Mouse (Mus musculus) ovary, postnatal 14 days (tissue): ENCODE data around the gene Tpi1.
"Not testable (repeated sequence)": the region's sequence is repeated elsewhere in the genome, so short reads cannot be mapped to it uniquely, and the experiment has no call there.

Source experiments
- DNase-seq: peaks from one replicate; pipeline ENCODE4 v3.0.0; 2022; ENCODE audit warnings: low spot score

The Tpi1 gene

DNA sequence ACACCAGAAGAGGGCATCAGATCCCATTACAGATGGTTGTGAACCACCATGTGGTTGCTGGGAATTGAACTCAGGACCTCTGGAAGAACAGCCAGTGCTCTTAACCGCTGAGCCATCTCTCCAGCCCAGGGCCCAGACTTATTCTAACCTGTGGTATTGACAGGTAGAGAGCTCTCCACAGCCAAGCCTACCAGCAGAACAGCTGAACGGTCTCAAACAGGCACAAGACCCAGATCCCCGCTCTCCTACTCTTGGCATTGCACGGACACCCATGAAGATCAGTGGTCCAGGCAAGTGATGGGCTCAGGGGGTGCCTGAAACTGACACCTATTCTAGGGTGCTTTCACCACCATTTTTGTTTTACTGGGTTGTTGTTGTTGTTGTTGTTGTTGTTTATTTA lies 17.1 kb upstream of the Tpi1 start:
- not testable (repeated sequence) for DNase-seq

DNA sequence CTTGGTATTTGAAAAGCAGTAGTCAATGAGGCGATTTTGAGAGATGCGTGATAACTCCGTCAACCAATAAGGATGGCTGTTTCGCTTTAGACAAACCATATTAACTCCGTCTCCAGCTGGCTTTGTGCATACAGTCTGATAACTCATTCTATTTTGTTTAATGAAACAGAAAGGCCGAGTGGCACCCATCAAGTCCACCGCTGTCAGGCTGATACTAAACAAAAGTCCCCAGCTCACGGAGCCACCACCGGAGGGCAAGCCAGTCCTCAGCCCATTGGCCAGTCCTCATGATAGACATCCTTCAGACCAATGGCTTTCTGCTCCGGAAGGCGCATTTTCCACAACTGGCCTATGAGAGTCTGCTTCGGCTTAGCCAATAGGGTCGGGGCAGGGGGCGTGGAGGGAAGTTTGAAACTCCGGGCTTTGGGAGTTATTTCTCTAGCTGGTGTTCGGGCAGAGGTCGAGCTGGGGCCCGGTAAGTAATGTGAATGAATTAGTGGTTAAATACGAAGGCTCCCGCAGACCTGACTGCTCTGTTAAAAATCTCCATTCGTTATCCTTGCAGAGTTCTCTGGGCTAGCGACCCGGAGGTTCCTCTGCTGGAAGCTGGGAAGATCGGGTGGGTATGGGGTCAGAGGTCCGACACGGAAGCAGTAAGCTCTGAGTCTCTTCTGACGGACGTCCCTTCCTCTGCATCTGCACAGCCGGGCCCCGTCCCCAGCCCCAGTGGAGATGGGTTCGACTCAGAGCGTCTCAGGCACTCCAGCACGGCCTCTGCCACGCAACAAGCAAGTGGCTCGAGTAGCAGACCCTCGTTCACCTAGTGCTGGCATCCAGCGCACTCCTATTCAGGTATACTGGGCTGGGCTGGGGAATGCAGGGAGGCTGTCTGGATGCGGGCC lies 16.0 kb upstream of the Tpi1 start:
- peak; percentile 83 for DNase-seq

DNA sequence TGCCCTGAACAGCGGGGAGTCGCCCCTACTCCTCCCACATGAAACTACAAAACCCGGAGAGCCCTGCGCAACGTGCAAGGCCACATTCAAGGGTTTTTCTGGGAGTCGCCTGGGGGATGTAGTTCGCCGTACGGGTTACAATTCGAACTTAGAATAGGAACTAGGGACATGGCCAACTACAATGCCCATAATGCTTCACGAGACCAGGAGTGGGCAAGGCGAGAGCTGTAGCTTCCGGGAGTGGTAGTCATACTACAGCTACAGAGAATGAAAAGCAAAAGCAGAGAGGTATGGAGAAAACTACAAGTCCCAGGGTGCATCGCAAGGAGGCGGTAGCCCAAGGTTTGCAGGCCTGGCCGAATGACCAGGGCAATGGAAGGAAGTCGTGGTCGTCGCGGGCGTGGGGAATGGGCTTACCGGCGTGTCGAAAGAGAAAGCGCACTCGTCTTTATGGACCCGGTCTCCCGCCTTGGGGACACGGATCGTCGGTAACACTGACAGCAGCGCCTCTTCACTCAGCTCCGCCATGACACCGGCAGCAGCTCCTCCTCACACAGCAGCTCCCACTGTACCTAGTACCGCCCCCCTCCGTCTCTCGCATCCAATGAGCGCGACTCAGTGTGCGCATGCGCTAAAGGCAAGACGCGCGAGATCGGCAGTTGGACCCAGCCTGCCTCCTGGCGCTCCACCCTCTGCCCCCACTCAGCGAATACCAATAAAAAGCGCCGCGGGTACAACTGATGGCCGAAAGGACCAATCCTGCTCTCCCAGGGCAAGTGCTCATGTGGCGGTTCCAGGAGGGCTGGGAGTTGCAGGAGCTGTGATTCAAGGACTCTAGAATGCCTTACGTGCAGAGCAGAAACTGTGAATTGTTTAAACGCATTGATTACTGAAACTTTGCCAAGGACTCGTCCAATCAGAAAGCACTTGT lies 15.0 kb upstream of the Tpi1 start, which contains the start of the genes Usp5 and Cdca3:
TSS of gene Usp5 (minus strand) at position 617 of the 931 bp plus-strand sequence.
TSS of gene Cdca3 (plus strand) at position 680 of the 931 bp plus-strand sequence.
- peak; percentile 93 for DNase-seq

GRCm38 (mm10) chr6:124828101-124828592 lies 14.1 kb upstream of the Tpi1 start:
- peak; percentile 38 for DNase-seq

- DNase-seq: no peak
Observed at GRCm38 (mm10) chr6:124822049-124822448, 8.0 kb upstream of the Tpi1 start.

DNA sequence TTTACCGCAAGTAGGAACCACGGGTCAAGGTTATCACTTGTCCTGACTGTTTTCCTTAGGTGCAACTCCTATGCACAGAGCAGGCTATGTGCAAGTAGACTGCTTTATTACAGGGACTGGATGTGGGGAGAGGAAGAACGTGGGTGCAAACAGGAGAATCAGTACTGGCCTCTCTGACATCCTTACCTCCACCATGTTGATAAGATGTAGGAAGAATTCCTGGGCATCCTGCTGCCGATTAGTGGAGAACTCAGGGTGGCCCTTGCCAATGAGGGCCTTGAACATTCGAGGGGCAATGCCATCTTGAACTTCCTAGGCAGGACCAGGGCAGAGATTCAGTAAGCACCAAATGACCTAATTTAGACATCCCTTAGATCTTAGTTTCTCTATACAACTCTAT lies 6.8 kb upstream of the Tpi1 start:
- DNase-seq: no peak

DNA sequence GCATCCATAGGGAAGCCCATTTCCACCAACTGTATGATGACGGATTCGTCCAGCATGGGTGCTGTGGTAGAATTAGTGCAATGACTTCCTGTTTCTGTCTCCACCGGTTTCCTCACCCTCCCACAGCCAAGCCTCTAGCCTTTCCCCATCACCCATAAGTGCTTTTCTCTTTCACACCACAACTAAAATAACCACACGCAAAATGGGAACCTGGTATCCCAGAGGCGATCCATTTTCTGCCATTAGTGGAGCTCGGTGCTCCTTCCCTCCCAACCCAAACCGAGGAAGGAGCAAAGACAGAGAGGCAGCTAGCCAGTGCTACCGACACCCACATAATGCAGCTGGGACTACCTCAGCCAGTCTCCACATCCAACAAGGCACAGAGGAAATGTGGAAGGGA lies 3.9 kb upstream of the Tpi1 start:
- DNase-seq: no peak

DNA sequence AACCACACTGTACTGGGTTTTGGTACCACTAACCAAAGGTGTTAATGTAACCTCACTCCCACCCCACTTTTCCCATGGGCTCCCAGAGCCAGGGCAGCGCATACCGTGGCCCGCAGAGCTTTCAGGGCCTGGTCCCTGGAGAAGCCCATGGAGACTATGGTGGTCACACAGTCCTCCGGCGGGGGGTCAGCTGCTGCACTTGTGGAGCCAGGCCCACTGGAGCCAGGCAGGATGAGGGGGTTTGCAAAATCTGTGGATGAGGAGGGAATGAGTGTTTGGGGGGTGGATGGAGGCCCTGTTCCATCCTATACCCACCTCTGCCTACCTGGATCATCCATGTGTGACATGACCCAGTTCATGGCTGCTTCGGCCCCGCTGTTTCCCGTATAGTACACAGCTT lies 3.5 kb upstream of the Tpi1 start:
- DNase-seq: no peak

DNA sequence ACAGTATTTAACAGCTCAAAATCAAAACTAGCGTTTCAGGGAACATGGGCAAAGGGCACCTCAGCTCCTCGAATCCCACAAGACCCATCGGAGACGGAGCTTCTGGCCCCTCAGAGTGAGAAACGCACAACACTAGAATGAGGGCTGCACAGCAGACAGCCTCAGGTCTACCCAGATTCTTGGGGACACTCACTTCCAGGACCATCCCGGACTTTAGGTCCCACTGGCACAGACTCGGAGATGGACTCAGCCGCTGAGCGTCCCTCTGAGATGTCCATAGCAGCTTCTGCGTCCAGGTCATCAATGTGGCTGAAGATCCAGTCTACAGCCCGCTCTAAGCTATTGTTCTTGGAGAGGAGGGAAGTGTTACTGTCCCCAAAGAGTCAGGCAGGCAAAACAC lies 3.0 kb upstream of the Tpi1 start:
- DNase-seq: no peak

- DNase-seq: no peak
Observed at GRCm38 (mm10) chr6:124816611-124817010, 2.5 kb upstream of the Tpi1 start.

DNA sequence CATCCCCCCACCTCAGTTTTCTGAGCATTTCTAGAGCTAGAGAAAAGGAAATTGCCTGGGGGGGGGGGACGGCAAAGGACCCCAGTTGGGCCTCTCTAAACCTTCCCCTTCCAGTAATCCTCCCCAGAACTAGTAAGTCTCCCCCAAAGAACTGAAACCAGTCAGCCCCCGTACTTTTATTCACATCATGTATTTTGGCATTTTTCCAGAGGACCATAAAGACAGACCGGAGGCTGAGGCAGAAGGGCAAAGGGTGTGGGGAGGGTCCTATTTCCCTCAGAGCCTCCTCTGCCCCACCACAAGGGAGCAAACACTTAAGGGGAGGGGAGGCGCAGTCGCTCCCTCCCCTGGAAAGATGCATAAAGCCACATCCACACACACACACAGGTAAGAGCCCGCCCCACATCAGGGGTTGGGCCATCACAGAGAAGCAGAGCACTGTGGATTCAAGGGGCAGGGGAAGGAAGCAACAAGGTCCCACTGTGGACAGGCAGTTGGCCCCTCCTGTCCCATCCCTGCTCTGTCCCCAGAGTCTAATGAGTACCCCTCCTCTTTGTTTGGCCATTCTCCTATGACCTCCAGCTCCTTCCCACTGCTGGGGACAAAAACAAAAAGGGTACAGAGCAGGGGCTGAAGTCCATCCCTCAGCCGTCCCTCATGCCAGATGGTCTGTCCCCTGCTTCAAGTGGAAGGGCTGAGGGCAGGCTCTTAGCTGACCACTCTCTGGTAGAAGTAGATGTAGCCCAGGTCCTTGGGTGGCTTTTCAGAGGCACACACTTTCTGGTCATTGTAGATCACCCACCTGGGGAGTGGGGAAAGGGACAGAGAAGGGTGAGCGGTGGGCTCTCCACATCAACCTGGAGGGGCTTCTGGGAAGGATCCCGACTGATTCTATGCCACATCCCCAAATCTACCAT lies 1.0 kb upstream of the Tpi1 start:
- no peak for DNase-seq

- no peak for DNase-seq
Observed at GRCm38 (mm10) chr6:124814448-124814847, 352 bp upstream of the Tpi1 start.

- DNase-seq: peak; percentile 43
Observed at GRCm38 (mm10) chr6:124813496-124813895, 600 bp downstream of the Tpi1 start.

- DNase-seq: no peak
Observed at GRCm38 (mm10) chr6:124812848-124813247, 1.2 kb downstream of the Tpi1 start.

- DNase-seq: no peak
Observed at GRCm38 (mm10) chr6:124811701-124812560, 2.2 kb downstream of the Tpi1 start.

GRCm38 (mm10) chr6:124811403-124811665 lies 2.8 kb downstream of the Tpi1 start:
- DNase-seq: no peak

- DNase-seq: not testable (repeated sequence)
Observed at GRCm38 (mm10) chr6:124810566-124811402, 3.3 kb downstream of the Tpi1 start.

DNA sequence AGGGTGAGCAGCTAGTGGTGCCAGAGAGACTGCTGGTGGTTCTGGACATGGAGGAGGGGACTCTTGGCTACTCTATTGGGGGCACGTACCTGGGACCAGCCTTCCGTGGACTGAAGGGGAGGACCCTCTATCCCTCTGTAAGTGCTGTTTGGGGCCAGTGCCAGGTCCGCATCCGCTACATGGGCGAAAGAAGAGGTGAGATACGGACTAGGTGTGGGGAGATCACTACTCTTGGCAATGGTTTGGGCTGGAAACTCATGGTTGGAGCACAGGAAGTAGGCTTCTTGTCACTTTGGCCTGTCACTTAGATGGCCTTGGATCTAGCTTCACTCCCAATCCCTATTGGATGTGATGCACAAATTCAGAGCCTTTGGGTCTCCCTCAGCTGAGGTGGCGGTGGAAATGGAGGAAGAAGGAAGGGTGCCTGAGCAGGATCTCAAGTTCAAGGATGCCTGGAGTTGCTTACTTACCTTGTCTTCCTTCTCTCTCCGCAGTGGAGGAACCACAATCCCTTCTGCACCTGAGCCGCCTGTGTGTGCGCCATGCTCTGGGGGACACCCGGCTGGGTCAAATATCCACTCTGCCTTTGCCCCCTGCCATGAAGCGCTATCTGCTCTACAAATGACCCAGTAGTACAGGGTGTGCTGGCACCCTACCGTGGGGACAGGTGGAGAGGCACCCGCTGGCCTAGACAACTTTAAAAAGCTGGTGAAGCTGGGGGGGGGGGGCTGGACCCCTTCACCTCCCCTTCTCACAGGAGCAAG lies 4.1 kb downstream of the Tpi1 start:
- DNase-seq: no peak
